Mouse (Mus musculus) testis, postnatal 14 days (tissue): ENCODE results near the gene Tmem171.

Source experiments
- DNase-seq: peaks from one replicate; pipeline ENCODE4 v3.0.0; 2021; ENCODE audit warnings: low spot score

Gene Tmem171

DNA sequence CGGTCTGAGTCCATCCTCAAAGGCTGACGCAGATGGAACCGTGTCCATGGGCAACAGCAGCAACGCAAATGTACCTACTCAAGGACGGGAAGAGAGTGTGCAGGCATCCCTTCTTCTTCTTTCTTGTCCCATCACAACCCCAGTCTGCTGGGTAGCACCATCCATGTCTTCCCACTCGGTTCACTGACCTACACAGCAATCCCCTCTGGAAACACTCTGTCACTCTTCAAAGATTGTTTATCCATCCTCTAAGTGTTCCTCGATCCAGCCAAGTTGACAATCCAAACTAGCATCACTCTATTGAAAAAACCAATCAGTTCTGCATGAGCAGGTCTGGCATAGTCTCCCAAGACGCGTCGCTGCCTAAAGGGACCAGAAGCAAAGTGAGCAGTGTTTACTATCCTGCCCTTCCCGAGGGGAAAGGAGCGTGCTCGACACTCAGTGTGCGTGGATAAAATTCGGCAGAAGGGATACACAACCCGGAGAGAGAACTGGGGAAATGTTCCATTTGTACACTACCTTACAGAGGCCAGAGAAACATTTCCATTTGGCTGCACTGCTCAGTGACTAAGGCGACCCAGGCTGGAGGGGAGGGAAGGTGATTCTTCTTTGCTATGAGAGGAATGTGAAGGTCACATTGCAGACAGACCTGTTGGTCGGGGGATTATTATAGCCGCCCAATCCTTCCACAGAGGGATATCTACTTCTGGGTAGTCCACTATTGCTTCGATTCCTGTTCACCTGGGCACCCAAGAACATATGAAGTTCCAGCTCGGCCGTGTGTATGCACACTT, 46.7 kb downstream of the Tmem171 start:
- DNase-seq: no peak

DNA sequence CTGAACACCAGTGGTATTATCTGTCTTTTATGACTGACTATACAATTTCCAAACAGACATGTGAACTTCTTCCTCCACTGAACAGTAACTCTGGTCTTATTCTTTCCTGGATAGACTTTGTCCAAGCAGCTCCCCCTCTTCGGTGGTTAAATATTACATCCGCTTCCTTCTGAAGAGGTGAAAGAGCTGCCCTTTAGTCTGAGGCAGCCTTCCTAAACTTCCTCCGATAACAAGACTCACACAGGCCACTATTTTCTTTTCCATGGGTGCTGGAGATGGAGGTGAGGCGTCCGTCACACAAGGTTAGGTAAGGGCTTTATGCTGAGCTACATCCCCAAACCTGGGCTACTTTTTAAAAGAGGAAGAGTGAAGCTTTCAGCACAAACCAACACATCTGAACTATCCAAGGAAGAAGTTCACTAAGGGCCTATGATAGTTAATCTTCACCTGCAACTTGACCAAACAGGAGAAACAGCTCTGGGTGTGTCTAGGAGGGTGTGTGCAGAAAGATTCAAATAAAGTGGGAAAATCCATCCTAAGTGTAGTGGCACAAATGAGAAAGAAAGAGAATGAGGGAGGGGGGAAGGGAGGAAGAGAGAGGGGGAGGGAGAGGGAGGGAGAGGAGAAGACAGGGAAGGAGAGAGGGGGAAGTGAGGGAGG, 56.0 kb downstream of the Tmem171 start:
- no peak for DNase-seq

DNA sequence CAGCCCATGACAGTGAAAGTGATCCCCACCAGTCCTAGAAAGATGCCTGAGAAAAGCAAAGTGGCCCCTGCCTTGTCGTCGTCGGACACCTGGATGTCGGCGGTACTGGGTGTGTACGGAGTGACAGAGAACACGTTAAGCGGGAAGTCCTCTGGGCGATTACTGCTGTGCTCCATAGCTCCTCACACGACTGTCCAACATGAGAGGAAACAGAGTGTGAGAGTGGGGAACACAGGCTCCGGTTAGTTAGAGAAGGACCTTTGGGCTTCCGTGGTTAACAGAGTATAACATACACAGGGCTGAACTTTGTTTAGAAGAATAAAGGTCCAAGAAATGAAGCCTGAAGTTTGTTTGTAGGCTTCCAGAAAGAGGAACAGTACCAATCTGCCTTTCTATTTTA, 57.5 kb downstream of the Tmem171 start, which contains the start of gene Tmem174:
Gene Tmem174, minus strand, starts transcription at position 266 of the 400 bp plus-strand sequence.
- DNase-seq: no peak

DNA sequence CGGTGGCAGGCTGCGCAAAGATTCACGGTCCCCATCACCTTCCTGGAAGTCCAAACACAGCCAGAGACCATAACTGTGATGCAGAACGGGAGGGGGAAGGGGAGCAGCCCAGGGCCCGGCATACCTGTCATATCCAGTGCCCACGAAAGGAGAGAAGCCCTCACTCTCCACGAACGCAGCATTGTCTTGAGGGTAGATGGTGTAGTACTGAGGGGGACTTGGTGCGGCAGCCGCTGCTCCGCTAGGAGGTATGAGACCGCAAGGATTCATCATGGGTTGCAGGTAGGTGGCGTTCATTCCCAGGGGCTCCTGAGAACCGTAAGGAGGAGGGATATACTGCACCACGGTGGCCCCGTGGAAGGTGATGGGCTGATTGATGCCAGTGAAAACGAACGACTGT, 58.1 kb downstream of the Tmem171 start:
- DNase-seq: no peak
